Mouse (Mus musculus) right cerebral cortex, postnatal 4 days (tissue): ENCODE measurements at regions not wholly inside any gene's neighbourhood (a gene's known extent, or its start where the extent isn't known, plus 50 kb on each side); places are given as distances from the start of the nearest gene placed in this dataset.

Experiments used
- DNase-seq: peaks from one replicate; pipeline ENCODE4 v3.0.0-alpha.2; 2022

DNA sequence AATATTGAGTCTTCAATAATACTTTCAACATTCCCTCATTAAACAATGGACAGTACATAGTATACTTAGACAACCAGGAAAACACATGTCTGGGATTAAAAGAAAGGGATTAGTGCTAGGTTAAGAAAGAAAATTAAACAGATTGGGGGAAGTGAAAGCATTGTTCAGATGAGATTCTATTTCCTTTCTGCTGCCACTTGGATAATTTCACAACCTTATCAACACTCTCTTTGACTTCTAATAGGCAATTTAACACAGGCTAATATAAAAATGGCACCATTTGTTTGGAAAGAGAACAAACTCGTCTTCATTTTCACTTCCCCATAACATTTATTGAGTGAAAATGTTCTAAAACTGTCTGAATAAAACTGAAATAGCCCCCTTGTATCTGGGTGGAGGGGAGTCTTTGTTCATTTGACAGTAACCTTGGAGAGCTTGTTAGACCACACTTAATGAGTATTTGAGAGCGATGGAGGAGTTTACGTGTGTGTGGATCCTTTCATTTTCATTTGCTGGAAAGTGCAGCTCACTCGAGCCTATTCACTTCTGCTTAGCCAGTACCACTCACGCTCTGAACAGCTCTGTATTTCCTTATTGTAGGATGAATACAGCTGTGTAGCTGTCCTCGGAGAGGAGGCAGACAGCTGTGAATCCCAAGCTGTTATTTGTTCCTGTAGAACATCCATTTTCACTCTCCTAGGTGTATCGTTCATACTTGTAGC, 366.7 kb downstream of the Kctd12 start:
- DNase-seq: no peak

GRCm38 (mm10) chr14:102606055-102606454, 376.4 kb downstream of the Kctd12 start:
- no peak for DNase-seq

- no peak for DNase-seq
These were observed 387.6 kb downstream of the Kctd12 start for GRCm38 (mm10) chr14:102594850-102595249.

DNA sequence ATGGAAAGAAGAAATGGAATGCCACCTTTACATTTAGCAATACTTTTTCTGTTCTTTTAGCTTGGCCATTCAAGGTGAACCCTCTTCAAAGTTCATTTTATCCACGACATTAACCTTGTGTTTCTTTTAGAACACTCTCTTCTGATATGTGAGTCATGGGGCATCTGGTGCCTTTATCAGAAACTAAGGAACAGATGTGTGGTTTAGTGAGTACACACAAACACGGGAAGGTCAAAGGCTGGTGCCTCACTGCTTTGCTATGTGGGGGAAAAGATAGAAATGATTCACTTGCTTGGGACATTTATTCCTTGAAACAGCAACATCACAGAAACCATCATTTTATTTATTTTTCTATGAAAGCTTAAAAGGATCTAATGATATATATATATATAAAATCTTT, 428.7 kb downstream of the Kctd12 start:
- no peak for DNase-seq

GRCm38 (mm10) chr14:102552598-102552997, 429.8 kb downstream of the Kctd12 start:
- no peak for DNase-seq

GRCm38 (mm10) chr14:102524894-102525577, 457.4 kb downstream of the Kctd12 start:
- DNase-seq: no peak

DNA sequence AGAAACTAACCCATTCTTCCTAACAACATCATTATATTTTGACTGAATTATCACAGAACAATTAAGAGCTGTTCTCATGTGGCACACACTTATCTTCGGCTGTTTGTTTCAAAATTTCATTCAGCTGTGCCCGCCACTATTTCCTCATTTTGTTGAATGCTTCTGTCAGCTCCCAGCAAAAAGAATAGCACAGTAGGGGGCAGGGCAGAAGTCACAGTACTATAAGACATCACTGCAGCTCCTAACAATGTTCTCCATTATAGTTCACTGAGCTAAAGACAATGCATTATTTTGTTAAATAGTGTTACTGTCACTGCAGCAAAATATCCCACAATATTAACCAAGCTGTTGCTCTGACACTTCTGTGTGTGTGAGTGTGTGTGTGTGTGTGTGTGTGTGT, 465.7 kb downstream of the Kctd12 start:
- no peak for DNase-seq

DNA sequence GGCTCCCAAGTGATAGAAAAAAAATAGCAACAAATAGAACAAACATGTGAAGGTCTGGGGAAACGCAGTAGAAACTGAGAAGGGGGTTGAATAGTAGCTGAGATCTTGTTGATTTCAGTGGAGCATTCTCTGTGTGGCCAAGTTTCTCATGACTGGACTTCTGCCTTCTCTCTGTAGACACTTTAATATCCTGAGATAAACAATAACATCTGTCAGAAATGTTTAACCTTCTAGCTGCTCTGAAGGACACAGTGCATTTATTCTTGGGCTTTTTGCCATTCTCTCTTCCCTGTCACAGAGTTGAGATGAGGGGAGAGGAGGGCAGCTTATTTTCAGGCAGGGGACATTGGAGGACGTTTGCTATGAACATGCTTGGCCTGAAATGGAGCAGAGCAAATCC, 467.9 kb downstream of the Kctd12 start:
- no peak for DNase-seq

GRCm38 (mm10) chr14:102512651-102513050, 469.8 kb downstream of the Kctd12 start:
- no peak for DNase-seq

DNA sequence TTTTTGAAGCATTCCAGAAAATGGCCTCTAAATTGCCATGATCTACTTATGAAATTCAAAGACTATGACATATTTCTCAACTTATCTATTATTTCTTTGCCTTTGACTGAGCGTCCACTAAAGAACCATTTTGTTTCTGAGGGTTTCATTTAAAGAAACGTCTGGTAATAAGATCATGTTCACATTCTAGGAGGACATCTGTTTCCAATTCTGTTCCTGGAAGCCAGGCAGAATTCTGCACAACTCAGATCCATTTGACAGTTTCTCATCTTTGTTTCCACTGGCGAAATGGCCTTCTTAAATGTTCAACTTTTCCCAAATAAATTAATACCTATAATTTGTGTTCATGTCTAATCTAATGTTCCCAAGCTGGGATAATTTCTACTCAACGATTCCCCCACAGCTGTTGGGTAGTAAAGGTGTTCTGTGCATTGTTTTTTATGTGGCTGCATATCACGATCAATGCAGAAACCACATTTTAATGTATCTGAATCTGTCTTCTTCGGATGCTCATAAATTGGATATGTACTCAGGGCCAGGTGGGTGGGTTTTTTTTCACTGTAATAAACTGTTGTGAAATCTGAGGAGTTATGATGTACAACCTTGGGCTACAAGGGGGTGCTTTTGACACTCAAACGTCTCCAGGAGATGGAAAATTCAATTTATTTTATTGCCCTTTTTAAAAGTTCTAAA, 470.6 kb downstream of the Kctd12 start:
- no peak for DNase-seq

- peak; percentile 59 for DNase-seq
These were observed 472.1 kb downstream of the Kctd12 start for GRCm38 (mm10) chr14:102510387-102510786.

- no peak for DNase-seq
These were observed 476.6 kb downstream of the Kctd12 start for GRCm38 (mm10) chr14:102505696-102506321.

- no peak for DNase-seq
These were observed 485.3 kb downstream of the Kctd12 start for GRCm38 (mm10) chr14:102497179-102497578.

DNA sequence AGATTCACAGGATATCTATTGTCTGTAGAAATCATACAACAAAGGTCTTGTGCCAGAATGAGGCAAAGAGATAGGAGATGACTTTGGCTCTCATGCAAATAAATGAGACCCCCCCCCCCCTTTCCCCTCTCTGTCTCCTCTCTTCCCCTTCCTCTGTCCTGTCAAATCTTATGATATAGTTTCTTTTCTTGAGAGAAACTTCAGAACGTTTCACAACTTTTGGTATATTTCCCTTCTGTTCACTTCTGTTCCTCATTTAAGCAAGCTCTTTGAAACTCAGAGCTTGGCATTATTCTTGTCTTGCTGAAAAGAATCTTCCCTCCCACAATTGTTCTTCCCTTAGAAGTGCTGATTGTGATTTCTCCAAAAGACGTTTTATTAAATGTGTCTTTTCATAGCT, 490.1 kb downstream of the Kctd12 start:
- no peak for DNase-seq

DNA sequence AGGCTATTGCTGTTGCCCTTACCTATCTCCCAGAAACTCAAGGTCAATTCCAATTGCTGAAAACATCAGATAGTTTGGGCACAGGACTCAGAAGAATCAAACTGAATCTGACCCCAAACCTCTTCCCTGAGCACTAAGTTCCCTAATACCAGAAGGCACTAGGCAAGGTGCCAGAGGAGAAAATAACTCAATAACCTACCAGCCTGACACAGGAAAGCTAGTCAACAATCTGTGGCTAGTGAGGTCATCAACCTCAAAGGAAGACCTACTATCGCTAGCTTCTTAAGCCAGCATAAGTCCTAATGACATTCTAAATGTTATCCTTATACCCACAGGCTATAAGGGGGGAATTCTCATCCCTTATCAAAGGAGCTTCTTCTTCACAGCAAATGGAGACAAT, 491.2 kb downstream of the Kctd12 start:
- no peak for DNase-seq

GRCm38 (mm10) chr14:102477162-102477561, 505.3 kb downstream of the Kctd12 start:
- no peak for DNase-seq

DNA sequence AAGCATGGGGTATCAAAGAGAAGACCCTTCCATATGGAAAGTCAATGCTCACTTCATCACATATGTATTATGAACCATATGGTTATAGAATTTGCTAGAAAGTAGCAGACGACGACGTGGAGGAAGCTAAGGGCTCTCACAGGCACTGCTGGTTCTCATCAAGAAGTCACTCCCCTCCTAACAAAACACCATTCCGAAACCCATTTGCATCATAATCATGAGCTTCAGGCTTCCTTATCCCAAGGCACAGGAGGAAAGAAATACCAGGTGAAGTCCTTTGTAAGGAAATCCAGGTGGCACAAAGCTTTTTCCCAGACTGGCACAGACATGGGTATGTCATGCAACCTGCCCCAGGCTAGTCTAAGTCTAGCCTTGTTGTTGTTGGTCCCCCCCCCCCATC, 513.1 kb downstream of the Kctd12 start:
- DNase-seq: no peak

GRCm38 (mm10) chr14:102461001-102461400, 521.4 kb downstream of the Kctd12 start:
- no peak for DNase-seq

GRCm38 (mm10) chr14:102439738-102440137, 542.7 kb downstream of the Kctd12 start:
- DNase-seq: no peak

DNA sequence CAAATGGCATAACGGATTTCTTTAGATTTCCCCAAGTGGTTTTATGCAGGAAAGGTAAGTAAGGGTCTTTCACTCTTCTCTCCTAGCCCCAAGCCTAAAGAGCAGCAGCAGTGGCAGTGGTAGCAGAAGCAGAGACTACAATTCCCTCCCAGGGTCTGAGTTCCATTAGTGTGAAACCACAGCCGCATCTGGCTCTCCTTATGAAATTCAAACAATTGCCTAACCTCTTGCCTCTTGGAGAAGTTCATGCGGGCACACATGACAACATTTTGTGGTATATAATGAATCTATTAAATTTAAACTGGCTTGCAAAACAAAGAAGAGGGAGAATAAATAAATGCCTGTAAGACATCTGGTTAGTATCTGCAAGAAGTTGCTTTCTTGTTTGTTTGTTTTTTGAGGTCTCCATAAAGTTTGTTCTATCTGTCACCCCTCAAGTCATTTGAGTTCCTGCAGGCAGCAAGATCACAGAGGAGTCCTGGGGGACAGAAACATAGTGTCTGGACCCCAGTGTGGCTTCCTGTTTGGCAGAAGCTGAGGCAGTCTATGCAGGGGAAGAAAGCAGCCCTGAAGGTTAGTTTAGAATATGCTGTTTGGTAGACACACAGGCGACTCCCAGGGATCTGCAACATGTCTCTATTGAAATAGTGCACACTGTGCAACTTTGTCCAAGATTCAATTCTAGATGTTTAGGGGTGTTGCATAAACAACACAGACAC, 578.9 kb downstream of the Kctd12 start:
- no peak for DNase-seq

GRCm38 (mm10) chr14:102402061-102402689, 580.3 kb downstream of the Kctd12 start:
- DNase-seq: no peak

DNA sequence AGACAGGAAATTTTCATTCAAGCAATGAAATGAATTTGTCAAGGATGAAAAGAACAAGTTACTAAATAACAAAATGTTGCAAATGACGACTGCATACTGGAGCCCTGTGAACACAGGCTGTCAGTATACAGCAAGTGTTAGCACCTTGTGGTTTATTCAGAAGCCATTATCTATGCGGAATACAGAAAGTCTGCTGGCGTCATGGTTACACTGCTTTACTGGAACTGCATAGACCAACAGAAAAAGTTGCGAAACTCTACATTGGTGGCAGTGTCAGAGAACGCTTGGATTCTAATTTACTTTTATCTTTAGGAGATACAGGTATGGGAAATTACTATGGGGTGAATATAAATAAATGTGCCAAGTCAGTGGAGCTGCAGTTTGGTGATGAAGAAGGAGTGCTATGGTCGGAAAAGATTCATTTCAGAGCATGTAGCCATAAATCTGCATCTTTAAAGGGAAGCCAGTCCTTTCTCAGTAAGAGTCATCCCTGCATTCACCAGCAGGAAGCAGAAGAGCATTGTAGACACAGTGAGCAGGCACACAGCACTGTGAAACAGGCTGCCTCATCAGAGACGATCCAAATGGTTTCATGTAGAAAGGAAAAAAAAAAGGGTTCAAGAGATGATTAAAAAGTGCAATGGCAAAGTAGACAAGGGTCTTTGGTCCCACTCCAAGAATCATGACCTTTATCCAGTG, 586.3 kb downstream of the Kctd12 start:
- no peak for DNase-seq
